ENCODE assay signal across 17 mouse cellular contexts in genomic region chr5:73721682-73722282, GRCm38 (mm10).
DNase-seq lines count a peak whose midpoint lies in the region; ATAC-seq and TF ChIP-seq lines count a peak whose summit lies in the region.
"Had no signal": no experiment of that assay in that cellular context is flagged by ENCODE, and none has a peak within 500 bp of the region (broad histone marks: within the 10 kb centered on the region; RNA-seq: fewer than 3 reads in every experiment).

No protein-coding gene starts in this region.

- ATAC-seq in liver, embryonic 12.5 days, result no peak
- ATAC-seq in kidney, embryonic 15.5 days (replicated peaks; ENCODE audit: low FRiP score), result no peak
- ATAC-seq: midbrain, embryonic 15.5 days had no signal

- DNase-seq in liver, adult 2 months (ENCODE audit: extremely low read depth, low read depth, low spot score), result peak; percentile 67
- DNase-seq in kidney, postnatal 4 days, result peak; percentile 21 to 51
- DNase-seq in gastrocnemius, postnatal 4 days (ENCODE audit: low spot score in 2 of 2), result no peak
- no peak for DNase-seq in right cerebral cortex, adult 18-20 months
- no peak for DNase-seq in layer of hippocampus, adult 11-12 months (ENCODE audit: low spot score)
- DNase-seq: adrenal gland, postnatal 10 days; cerebellum, adult 11 months; cerebellum, postnatal 25 days; liver, embryonic 13.5 days; lung, embryonic 14.5 days; lung, postnatal 36 days; right cerebral cortex, postnatal 25 days had no signal

- TF ChIP-seq POLR2A in liver, adult 2 months (IDR thresholded peaks at IDR 0.05; ENCODE audit: extremely low read depth, insufficient read depth, low read length), result no peak

- no peaks in the 10 kb centered on the region for H3K27me3 ChIP-seq in liver, adult 2 months (ENCODE audit: control insufficient read depth, insufficient read depth, low read length)
- no peaks in the 10 kb centered on the region for H3K27me3 ChIP-seq in liver, embryonic 12.5 days (replicated peaks)
- H3K27me3 ChIP-seq in kidney, embryonic 15.5 days, result no peaks in the 10 kb centered on the region
- H3K27me3 ChIP-seq: liver, embryonic 13.5 days; midbrain, embryonic 15.5 days had no signal

- no peak overlapping the region for H3K4me2 ChIP-seq in liver, embryonic 12.5 days
- H3K4me2 ChIP-seq in kidney, embryonic 15.5 days, result peak overlapping the region; percentile 26
- H3K4me2 ChIP-seq: heart, embryonic 13.5 days; liver, embryonic 13.5 days; lung, embryonic 14.5 days; midbrain, embryonic 15.5 days had no signal

- WGBS in liver, adult 2 months, result 70% methylated on average over 21 of the region's 21 CpGs
- 78% methylated on average over 21 of the region's 21 CpGs for WGBS in liver, embryonic 12.5 days (ENCODE audit: insufficient replicate concordance)
- WGBS in kidney, embryonic 15.5 days, result 49% methylated on average over 21 of the region's 21 CpGs

- H3K9ac ChIP-seq in liver, adult 2 months (ENCODE audit: low read depth, low read length), result no peak overlapping the region
- no peak overlapping the region for H3K9ac ChIP-seq in liver, embryonic 12.5 days
- H3K9ac ChIP-seq in kidney, embryonic 15.5 days, result no peak overlapping the region
- H3K9ac ChIP-seq: heart, embryonic 13.5 days; liver, embryonic 13.5 days; lung, embryonic 14.5 days; midbrain, embryonic 15.5 days had no signal

- H3K4me3 ChIP-seq in liver, adult 2 months (ENCODE audit: insufficient read depth, low read depth, low read length), result no peak overlapping the region
- H3K4me3 ChIP-seq in liver, embryonic 12.5 days, result no peak overlapping the region
- H3K4me3 ChIP-seq in kidney, embryonic 15.5 days (replicated peaks), result no peak overlapping the region
- H3K4me3 ChIP-seq: heart, embryonic 13.5 days; liver, embryonic 13.5 days; midbrain, embryonic 15.5 days; myocyte had no signal

- no peak overlapping the region for H3K27ac ChIP-seq in liver, adult 2 months (replicated peaks; ENCODE audit: insufficient read depth, low read depth, low read length)
- H3K27ac ChIP-seq in liver, embryonic 12.5 days, result no peak overlapping the region
- no peak overlapping the region for H3K27ac ChIP-seq in kidney, embryonic 15.5 days
- H3K27ac ChIP-seq: heart, embryonic 13.5 days; liver, embryonic 13.5 days; midbrain, embryonic 15.5 days had no signal

- TF ChIP-seq CTCF in liver, adult 2 months (IDR thresholded peaks at IDR 0.05; ENCODE audit: low read depth, low read length), result no peak

- no peaks in the 10 kb centered on the region for H3K4me1 ChIP-seq in liver, adult 2 months (ENCODE audit: control insufficient read depth, insufficient read depth, low read length)
- no peaks in the 10 kb centered on the region for H3K4me1 ChIP-seq in liver, embryonic 12.5 days
- H3K4me1 ChIP-seq in kidney, embryonic 15.5 days, result peaks cover 5% of the 10 kb centered on the region; the same call in 1 of the 2 replicates
- H3K4me1 ChIP-seq: heart, embryonic 13.5 days; liver, embryonic 13.5 days; midbrain, embryonic 15.5 days had no signal

- no peaks in the 10 kb centered on the region for H3K36me3 ChIP-seq in liver, adult 2 months (ENCODE audit: control insufficient read depth, insufficient read depth, low read length)
- no peaks in the 10 kb centered on the region for H3K36me3 ChIP-seq in liver, embryonic 12.5 days
- H3K36me3 ChIP-seq in kidney, embryonic 15.5 days, result no peaks in the 10 kb centered on the region
- H3K36me3 ChIP-seq: heart, embryonic 13.5 days; liver, embryonic 13.5 days; midbrain, embryonic 15.5 days had no signal

- H3K9me3 ChIP-seq in liver, embryonic 12.5 days (replicated peaks), result no peaks in the 10 kb centered on the region
- no peaks in the 10 kb centered on the region for H3K9me3 ChIP-seq in kidney, embryonic 15.5 days (replicated peaks)
- H3K9me3 ChIP-seq: liver, embryonic 13.5 days; midbrain, embryonic 15.5 days had no signal

- no peaks in the 10 kb centered on the region for H3K79me2 ChIP-seq in liver, adult 2 months (ENCODE audit: control insufficient read depth, insufficient read depth, low read length)

Comparison
In these comparisons a context has a peak if more than half of its experiments do, and no peak if none do; other contexts are left out.
1. DNase-seq: peak in liver, adult 2 months (single experiment) and kidney, postnatal 4 days (2 of 2); none in gastrocnemius, postnatal 4 days (0 of 2), right cerebral cortex, adult 18-20 months (single experiment) and layer of hippocampus, adult 11-12 months (single experiment).